Mouse (Mus musculus) neural tube, embryonic 12.5 days (tissue): ENCODE data around the gene Il18bp. TPM values are rescaled to one million over a fixed set of nuclear protein-coding genes. Genes with fewer than 3 reads are reported as not detected.
"Not testable (repeated sequence)": the region's sequence is repeated elsewhere in the genome, so short reads cannot be mapped to it uniquely, and the experiment has no call there.

Experiments used
- ATAC-seq: fragments of 200-750 bp; cut with Nextera tagmentation; 2 replicates; pipeline ENCODE4 v1.8.0; 2017; ENCODE audit warnings: low read depth, mild to moderate bottlenecking, moderate TSS enrichment, moderate library complexity; ENCODE audit not compliant: low FRiP score
- H3K27ac ChIP-seq: fragments of 300-500 bp; sonication (generic); 2 replicates; pipeline ENCODE4 v1.5.1; 2016
- H3K27me3 ChIP-seq: fragments of 300-500 bp; sonication (generic); replicated peaks from 2 replicates; pipeline ENCODE4 v1.6.1; 2016; ENCODE audit warnings: mild to moderate bottlenecking
- H3K36me3 ChIP-seq: fragments of 300-500 bp; sonication (generic); 2 replicates; pipeline ENCODE4 v1.6.1; 2016; ENCODE audit warnings: mild to moderate bottlenecking
- H3K4me1 ChIP-seq: fragments of 300-500 bp; sonication (generic); 2 replicates; pipeline ENCODE4 v1.6.1; 2016
- H3K4me2 ChIP-seq: fragments of 300-500 bp; sonication (generic); replicated peaks from 2 replicates; pipeline ENCODE4 v1.6.1; 2016; ENCODE audit warnings: mild to moderate bottlenecking
- H3K4me3 ChIP-seq: fragments of 300-500 bp; sonication (generic); 2 replicates; pipeline ENCODE4 v1.5.1; 2016
- H3K9ac ChIP-seq: fragments of 300-500 bp; sonication (generic); 2 replicates; pipeline ENCODE4 v1.6.1; 2016; ENCODE audit warnings: mild to moderate bottlenecking
- H3K9me3 ChIP-seq: fragments of 300-500 bp; sonication (generic); 2 replicates; pipeline ENCODE4 v1.6.1; 2016; ENCODE audit warnings: mild to moderate bottlenecking
- WGBS: fragments of 180-500 bp; shearing (Covaris S2); methylation state at CpG from one replicate; pipeline ENCODE4 v1.1.7; 2016; 5-methylcytosine and 5-hydroxymethylcytosine counted together
- polyA plus RNA-seq: library from polyadenylated mRNA; unstranded; fragments of >200 nt; fragmentation: Nextera tagmentation; extraction: Ambion mirVana; gene quantifications from 2 replicates; pipeline ENCODE4 v1.2.1, GENCODE M21; 2016

The Il18bp gene
- polyA plus RNA-seq: 4.1 and 5.3 TPM in 2 replicates

GRCm38 (mm10) chr7:102018590-102018989 is at the start of gene Il18bp:
Gene Il18bp (minus strand): TSS chr7:102018690.
- WGBS: 88% methylated on average over 3 of the region's 3 CpGs
- H3K4me1 ChIP-seq: no peaks in the 10 kb centered on the region
- H3K9ac ChIP-seq: no peak within 1 kb of the TSS
- H3K27ac ChIP-seq: no peak within 1 kb of the TSS
- no peaks in the 10 kb centered on the region for H3K27me3 ChIP-seq
- no peaks in the 10 kb centered on the region for H3K9me3 ChIP-seq
- H3K36me3 ChIP-seq: peaks cover 95% of the 10 kb centered on the region
- H3K4me3 ChIP-seq: no peak within 1 kb of the TSS
- ATAC-seq: no peak
- no peak within 1 kb of the TSS for H3K4me2 ChIP-seq

DNA sequence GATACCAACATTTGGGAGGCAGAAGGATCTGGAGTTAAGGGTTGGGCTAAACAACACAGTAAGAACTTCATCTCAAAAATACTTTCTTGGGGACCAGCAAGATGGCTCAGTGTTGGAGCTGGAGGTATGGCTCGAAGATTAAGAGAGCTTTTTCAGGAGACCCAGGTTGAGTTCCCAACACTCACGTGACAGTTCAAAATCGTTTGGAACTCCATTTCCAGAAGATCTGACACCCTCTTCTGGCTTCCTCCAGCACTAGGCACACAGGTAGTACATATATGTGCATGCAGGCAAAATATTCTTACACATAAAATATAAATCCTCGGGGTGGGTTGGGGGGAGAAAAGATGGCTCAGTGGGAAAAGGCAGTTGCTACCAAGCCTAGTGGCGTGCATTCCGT is 47.9 kb upstream of the Il18bp start:
- 86% methylated on average over 6 of the region's 6 CpGs for WGBS
- Histone ChIP-seq H3K27me3 (no peaks in the 10 kb centered on the region), H3K27ac (no peak overlapping the region), H3K4me1 (peaks cover 19% of the 10 kb centered on the region), H3K9ac (peak overlapping the region; percentile 64; the same call in 1 of the 2 replicates), H3K9me3 (no peaks in the 10 kb centered on the region), H3K4me3 (peak overlapping the region; percentile 65), H3K36me3 (peaks cover 3% of the 10 kb centered on the region; the same call in 1 of the 2 replicates), H3K4me2 (peak overlapping the region; percentile 65)
- no peak for ATAC-seq

DNA sequence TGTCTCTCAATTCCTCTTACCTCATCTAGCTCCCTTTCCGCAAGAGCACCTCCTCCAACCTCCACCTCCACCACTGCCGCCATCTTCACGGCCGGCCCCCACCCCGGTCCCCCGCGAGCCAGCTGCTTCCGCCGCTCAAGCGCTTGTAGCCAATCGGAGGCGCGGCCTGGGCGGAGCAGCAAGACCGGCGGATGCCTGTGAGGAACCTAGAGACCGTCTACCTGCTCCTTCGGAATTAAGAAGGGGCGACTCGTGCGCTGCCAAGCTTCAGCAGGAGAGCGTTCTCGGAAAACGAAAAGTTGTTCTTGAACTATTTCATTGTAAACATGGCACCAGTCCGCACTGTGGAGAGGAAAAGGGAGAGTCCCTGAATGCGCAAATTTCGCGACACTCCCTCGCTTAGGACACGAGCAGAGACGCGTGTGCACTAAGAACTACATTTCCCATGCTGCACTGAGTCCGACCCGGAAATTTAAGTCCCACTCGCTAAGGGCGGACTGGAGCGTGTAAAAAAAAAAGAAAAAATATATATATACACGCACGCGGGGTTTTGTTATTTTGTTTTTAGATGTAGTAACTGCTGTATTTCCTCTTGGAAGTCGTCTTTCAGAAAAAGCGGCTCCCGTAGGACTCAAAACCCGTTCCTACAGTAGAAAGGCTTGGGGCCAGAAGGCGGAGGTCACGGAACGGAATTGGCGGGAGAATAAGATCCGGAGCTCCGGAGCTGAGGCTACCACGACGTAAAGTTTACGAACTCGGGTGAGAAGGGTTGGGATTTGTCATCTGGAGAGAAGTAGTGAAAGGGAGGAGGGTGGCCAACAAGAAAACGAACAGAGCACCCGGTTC is 46.8 kb upstream of the Il18bp start, which contains the start of the genes Rnf121, Xndc1 and Xntrpc:
Rnf121 (minus strand) TSS at position 424 of the 846 bp plus-strand sequence.
Xndc1 (plus strand) TSS at position 466 of the 846 bp plus-strand sequence.
Xntrpc (plus strand) TSS at position 668 of the 846 bp plus-strand sequence.
- Histone ChIP-seq H3K4me3 (peak within 1 kb of the TSS; percentile 65), H3K27ac (peak within 1 kb of the TSS; percentile 47), H3K36me3 (no peaks in the 10 kb centered on the region), H3K27me3 (no peaks in the 10 kb centered on the region), H3K9ac (peak within 1 kb of the TSS; percentile 64), H3K9me3 (no peaks in the 10 kb centered on the region), H3K4me1 (peaks cover 19% of the 10 kb centered on the region), H3K4me2 (peak within 1 kb of the TSS; percentile 65)
- under 1% methylated on average over 56 of the region's 56 CpGs for WGBS
- ATAC-seq: peak; percentile 100

DNA sequence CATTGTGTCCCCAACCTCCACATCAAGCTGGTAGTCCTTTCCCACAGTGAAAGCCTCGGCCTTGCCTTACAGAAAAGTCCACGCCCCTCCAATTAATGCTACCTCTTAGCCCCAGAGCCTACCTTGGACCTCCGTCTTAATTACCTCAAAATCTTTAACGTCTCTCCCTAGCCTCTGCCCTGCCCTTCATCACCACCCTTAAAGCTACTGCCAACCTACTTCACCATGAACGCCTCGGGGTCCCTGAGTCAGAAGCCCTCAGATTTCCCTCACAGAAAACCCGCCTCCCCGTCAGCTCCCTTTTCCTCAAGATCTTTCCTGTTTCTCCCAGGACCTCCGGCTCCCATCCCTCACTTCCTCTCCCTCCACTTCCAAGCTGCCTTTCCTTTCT is 46.2 kb upstream of the Il18bp start:
- Histone ChIP-seq H3K36me3 (peaks cover under 1% of the 10 kb centered on the region), H3K27me3 (no peaks in the 10 kb centered on the region), H3K9ac (peak overlapping the region; percentile 64), H3K4me2 (peak overlapping the region; percentile 65), H3K9me3 (no peaks in the 10 kb centered on the region), H3K4me3 (peak overlapping the region; percentile 65), H3K27ac (peak overlapping the region; percentile 47), H3K4me1 (peaks cover 19% of the 10 kb centered on the region)
- peak; percentile 67 for ATAC-seq
- under 1% methylated on average over 9 of the region's 9 CpGs for WGBS

- Histone ChIP-seq H3K4me3 (peak overlapping the region; percentile 65), H3K9me3 (no peaks in the 10 kb centered on the region), H3K27ac (no peak overlapping the region), H3K9ac (no peak overlapping the region), H3K4me2 (peak overlapping the region; percentile 65), H3K4me1 (peaks cover 19% of the 10 kb centered on the region), H3K27me3 (no peaks in the 10 kb centered on the region), H3K36me3 (peaks cover 8% of the 10 kb centered on the region)
- WGBS: 94% methylated on average over 9 of the region's 9 CpGs
- ATAC-seq: no peak
Measured at GRCm38 (mm10) chr7:102063891-102064290, 45.4 kb upstream of the Il18bp start.

DNA sequence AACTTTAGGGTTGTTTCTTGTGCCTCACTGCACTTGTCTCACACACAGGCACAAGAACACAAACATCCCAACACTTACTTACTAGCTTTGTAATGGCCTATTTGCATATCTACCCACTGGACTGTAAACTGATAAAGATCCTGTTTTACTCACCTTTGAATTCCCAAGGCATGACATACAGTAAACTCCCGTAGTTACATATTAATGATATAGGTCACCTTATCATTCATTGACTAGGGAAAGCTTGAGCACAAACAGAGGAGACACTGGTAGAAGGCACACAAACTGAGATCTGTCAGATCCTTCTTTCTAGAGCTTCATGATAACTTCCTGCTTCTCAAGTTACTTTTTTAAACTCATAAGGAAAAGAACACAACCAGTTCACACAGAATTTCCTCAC is 43.7 kb upstream of the Il18bp start:
- 92% methylated on average over 1 of the region's 1 CpGs for WGBS
- no peak overlapping the region for H3K4me3 ChIP-seq

DNA sequence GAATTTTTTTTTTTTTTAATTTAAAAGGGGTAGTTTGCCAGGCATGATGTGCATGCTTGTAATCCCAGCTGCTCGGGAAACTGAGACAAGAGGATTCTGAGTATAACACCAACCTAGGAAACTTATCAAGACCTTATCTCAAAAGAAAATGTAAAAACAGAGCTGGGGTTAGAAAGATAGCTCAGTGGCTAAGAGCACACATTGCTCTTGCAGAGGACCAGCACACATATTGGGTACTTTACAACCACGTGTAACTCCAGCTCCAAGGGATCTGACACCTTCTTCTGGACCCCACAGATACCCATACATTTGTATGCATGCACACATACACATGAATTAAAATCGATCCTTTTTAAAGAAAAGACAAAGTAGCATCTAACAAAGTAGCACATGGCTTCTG is 42.9 kb upstream of the Il18bp start:
- Histone ChIP-seq H3K9ac (no peak overlapping the region), H3K9me3 (no peaks in the 10 kb centered on the region), H3K36me3 (peaks cover 17% of the 10 kb centered on the region), H3K27ac (no peak overlapping the region), H3K4me2 (no peak overlapping the region), H3K4me1 (peaks cover 16% of the 10 kb centered on the region), H3K4me3 (no peak overlapping the region), H3K27me3 (no peaks in the 10 kb centered on the region)
- no peak for ATAC-seq
- WGBS: 90% methylated on average over 3 of the region's 3 CpGs

More for the DNA sequence above, 43.7 kb upstream of the Il18bp start:
- ATAC-seq: no peak
- no peaks in the 10 kb centered on the region for H3K27me3 ChIP-seq
- H3K4me2 ChIP-seq: no peak overlapping the region
- peaks cover 19% of the 10 kb centered on the region for H3K4me1 ChIP-seq
- peaks cover 11% of the 10 kb centered on the region for H3K36me3 ChIP-seq
- no peaks in the 10 kb centered on the region for H3K9me3 ChIP-seq
- H3K9ac ChIP-seq: no peak overlapping the region
- H3K27ac ChIP-seq: no peak overlapping the region

DNA sequence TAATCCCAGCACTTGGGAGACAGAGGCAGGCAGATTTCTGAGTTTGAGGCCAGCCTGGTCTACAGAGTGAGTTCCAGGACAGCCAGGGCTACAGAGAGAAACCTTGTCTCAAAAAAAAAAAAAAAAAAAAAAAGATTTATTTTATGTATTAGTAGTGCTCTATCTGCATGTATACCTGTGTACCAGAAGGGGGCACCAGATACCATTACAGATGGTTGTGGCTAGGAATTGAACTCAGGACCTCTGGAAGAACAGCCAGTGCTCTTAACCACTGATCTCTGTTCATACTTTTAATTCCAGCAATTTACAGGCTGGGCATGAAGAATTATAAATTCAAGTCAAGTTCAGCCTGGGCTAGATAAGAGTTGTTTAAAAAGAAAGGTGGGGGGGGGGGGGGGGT is 30.0 kb upstream of the Il18bp start:
- not testable (repeated sequence) for ATAC-seq, H3K27ac ChIP-seq, H3K27me3 ChIP-seq, H3K4me2 ChIP-seq, H3K9ac ChIP-seq, H3K4me1 ChIP-seq, H3K4me3 ChIP-seq, H3K9me3 ChIP-seq
- peaks cover 19% of the 10 kb centered on the region for H3K36me3 ChIP-seq

DNA sequence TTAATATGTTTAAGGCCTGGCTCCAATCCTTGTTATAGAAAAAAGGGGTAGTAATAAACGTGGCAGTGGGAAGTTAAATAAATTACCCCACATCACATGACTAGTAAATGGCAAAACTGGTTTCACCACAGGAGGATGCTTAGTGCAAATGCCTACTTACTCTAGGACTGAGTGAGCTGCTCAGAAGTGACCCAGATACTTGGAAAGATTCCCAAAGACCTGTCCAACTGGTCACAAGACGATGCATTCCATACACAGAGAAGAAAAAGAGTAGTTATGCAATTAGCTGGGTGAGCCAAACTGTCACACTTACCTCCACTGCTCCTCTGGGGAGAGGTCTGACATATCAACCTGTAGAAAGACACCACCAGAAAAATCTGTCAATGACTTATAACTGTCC is 23.8 kb upstream of the Il18bp start:
- Histone ChIP-seq H3K4me1 (no peaks in the 10 kb centered on the region), H3K9me3 (no peaks in the 10 kb centered on the region), H3K4me2 (no peak overlapping the region), H3K9ac (no peak overlapping the region), H3K36me3 (peaks cover 39% of the 10 kb centered on the region), H3K4me3 (no peak overlapping the region), H3K27me3 (no peaks in the 10 kb centered on the region), H3K27ac (no peak overlapping the region)
- ATAC-seq: no peak
- WGBS: 88% methylated on average over 2 of the region's 2 CpGs

DNA sequence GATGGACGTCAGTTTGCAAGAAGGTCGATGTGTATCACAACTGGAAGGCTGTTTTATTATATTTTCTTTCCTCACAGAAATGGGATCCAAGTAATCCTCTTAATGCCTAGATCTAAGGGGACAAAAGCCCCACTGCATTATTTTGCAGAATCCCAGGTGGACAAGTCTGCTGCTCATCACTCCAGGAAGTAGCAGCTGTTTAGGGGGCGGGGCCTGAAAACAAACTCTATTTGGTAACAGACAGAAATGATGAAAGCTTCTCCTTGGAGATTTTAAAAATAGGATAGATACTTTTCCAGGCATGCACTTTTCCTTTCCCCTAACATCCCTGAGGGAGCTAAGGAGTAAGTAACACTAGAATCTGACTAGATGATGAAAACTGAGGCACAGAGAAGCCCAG is 18.8 kb upstream of the Il18bp start:
- H3K36me3 ChIP-seq: peaks cover 83% of the 10 kb centered on the region
- no peaks in the 10 kb centered on the region for H3K9me3 ChIP-seq
- 96% methylated on average over 3 of the region's 3 CpGs for WGBS
- no peak for ATAC-seq
- no peak overlapping the region for H3K9ac ChIP-seq
- H3K4me1 ChIP-seq: no peaks in the 10 kb centered on the region
- no peak overlapping the region for H3K4me3 ChIP-seq
- H3K4me2 ChIP-seq: no peak overlapping the region
- H3K27me3 ChIP-seq: no peaks in the 10 kb centered on the region
- H3K27ac ChIP-seq: no peak overlapping the region

- no peak for ATAC-seq
- 95% methylated on average over 2 of the region's 2 CpGs for WGBS
- peaks cover 93% of the 10 kb centered on the region for H3K36me3 ChIP-seq
Measured at GRCm38 (mm10) chr7:102035534-102035933, 17.0 kb upstream of the Il18bp start.

GRCm38 (mm10) chr7:102034904-102035303 is 16.4 kb upstream of the Il18bp start:
- peaks cover 91% of the 10 kb centered on the region for H3K36me3 ChIP-seq
- no peak for ATAC-seq
- 97% methylated on average over 1 of the region's 1 CpGs for WGBS

More at GRCm38 (mm10) chr7:102035534-102035933, 17.0 kb upstream of the Il18bp start:
- Histone ChIP-seq H3K27me3 (no peaks in the 10 kb centered on the region), H3K4me1 (no peaks in the 10 kb centered on the region), H3K4me2 (no peak overlapping the region), H3K4me3 (no peak overlapping the region), H3K27ac (no peak overlapping the region), H3K9ac (no peak overlapping the region), H3K9me3 (no peaks in the 10 kb centered on the region)

More at GRCm38 (mm10) chr7:102034904-102035303, 16.4 kb upstream of the Il18bp start:
- H3K27me3 ChIP-seq: no peaks in the 10 kb centered on the region
- no peak overlapping the region for H3K4me3 ChIP-seq
- H3K27ac ChIP-seq: no peak overlapping the region
- no peak overlapping the region for H3K4me2 ChIP-seq
- H3K9me3 ChIP-seq: no peaks in the 10 kb centered on the region
- H3K4me1 ChIP-seq: no peaks in the 10 kb centered on the region
- no peak overlapping the region for H3K9ac ChIP-seq
